Mouse (Mus musculus): ENCODE results near the gene Axl. TPM values are rescaled to one million over a fixed set of nuclear protein-coding genes. Genes with fewer than 3 reads are reported as not detected.
"Not testable (repeated sequence)": the region's sequence is repeated elsewhere in the genome, so short reads cannot be mapped to it uniquely, and the experiment has no call there.

Axl gene
- polyA plus RNA-seq, 1 experiment from 2014 or later, result 52.1 TPM

DNA sequence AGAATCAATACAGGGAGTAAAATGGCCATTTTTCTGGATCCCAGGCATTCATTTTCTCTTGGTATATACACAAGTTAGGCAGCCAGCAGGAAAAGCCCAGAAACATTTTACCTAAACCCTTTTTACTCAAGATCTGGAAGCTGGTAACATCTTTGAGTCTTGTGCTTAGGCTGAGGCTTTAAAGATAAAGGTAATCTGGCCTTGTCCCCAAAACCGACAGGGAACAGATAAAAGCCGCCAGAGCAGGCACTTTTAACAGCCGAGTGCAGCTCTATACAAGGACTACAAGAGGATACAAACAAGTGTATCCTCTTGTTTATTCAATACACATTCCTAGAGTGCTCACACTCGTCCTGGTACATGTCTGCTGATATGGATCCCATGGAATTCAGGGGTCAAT, 53.5 kb downstream of the Axl start:
- Histone ChIP-seq H3K4me1 (replicated peaks; ENCODE audit: control insufficient read depth, insufficient read depth, low read length) (no peaks in the 10 kb centered on the region), H3K27me3 (replicated peaks; ENCODE audit: control insufficient read depth, insufficient read depth, low read length) (no peaks in the 10 kb centered on the region), H3K4me2 (replicated peaks; ENCODE audit: low read depth) (no peak overlapping the region), H3K27ac (ENCODE audit: low read depth, low read length) (no peak overlapping the region), H3K9ac (ENCODE audit: low read depth, low read length) (no peak overlapping the region), H3K4me3 (ENCODE audit: low read depth, low read length) (no peak overlapping the region), H3K36me3 (ENCODE audit: control insufficient read depth, insufficient read depth) (peaks cover 94% of the 10 kb centered on the region), H3K9me3 (ENCODE audit: control insufficient read depth) (no peaks in the 10 kb centered on the region)
- no peak for ATAC-seq
- 40% methylated on average over 4 of the region's 4 CpGs for WGBS
- no peak for TF ChIP-seq CTCF (IDR thresholded peaks at IDR 0.05; ENCODE audit: low read depth)

DNA sequence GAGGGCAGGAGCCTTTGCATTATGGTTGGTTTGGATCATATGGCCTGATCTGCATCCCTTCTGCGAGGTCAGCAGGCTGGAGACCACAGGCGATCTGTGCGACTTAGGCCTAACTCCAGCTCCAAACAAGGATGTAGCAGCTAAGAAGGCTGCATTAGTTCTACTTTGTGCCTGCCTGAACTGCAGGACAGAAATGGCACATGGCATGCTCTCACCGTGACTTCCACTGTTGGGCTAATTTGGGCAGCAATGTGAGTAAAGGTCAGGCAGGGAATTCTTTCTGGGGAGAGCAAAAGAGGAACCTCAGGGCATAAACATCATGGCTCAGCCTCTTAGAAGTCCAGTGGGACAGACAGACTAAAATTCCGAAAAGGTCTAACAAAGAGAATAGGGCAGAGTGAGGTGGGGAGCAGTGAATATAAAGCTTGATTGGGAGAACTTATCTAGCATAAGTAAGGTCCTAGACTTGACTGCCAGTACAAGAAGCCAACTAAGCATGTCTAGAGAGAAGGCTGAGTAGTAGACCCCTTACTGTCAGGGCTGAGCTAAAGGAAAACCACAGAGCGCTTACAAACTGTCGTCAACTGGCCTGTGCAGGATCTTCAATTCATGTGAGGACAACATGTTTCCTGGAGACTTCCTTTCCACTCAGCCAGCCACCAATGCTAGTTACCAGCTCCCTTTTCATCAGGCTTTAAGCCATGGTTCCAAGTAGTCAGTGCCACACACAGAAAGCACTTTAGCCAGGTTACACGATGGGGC, 57.0 kb downstream of the Axl start:
- no peak overlapping the region for H3K4me3 ChIP-seq (ENCODE audit: low read depth, low read length)
- H3K9ac ChIP-seq (ENCODE audit: low read depth, low read length), result no peak overlapping the region
- no peaks in the 10 kb centered on the region for H3K4me1 ChIP-seq (replicated peaks; ENCODE audit: control insufficient read depth, insufficient read depth, low read length)
- WGBS, result 93% methylated on average over 8 of the region's 8 CpGs
- peak overlapping the region; percentile 21; the same call in 1 of the 2 replicates for H3K27ac ChIP-seq (ENCODE audit: low read depth, low read length)
- no peaks in the 10 kb centered on the region for H3K27me3 ChIP-seq (replicated peaks; ENCODE audit: control insufficient read depth, insufficient read depth, low read length)
- H3K9me3 ChIP-seq (ENCODE audit: control insufficient read depth), result no peaks in the 10 kb centered on the region
- H3K4me2 ChIP-seq (replicated peaks; ENCODE audit: low read depth), result no peak overlapping the region
- no peak for ATAC-seq
- no peak for TF ChIP-seq CTCF (IDR thresholded peaks at IDR 0.05; ENCODE audit: low read depth)
- H3K36me3 ChIP-seq (ENCODE audit: control insufficient read depth, insufficient read depth), result peaks cover 97% of the 10 kb centered on the region

DNA sequence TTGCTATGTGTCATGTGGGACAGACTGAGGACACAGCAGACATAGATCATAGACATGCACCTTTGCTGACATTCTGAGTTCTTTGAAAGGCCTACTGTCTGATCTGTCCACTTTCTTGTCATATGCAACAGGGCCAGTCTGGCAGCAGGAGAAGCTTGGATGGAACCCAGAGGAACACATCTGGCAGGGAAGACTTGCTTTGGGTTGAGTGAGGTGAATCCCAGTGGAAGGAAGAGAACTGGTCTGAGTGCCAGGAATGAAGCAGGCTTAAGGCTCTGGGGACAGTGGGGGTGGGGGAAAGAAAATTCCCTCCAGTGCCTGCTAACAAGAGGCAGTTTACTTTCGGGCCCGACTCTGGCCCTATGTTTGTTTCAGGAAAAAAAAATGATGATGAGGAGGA, 58.6 kb downstream of the Axl start:
- ATAC-seq, result no peak
- no peaks in the 10 kb centered on the region for H3K27me3 ChIP-seq (replicated peaks; ENCODE audit: control insufficient read depth, insufficient read depth, low read length)
- H3K27ac ChIP-seq (ENCODE audit: low read depth, low read length), result no peak overlapping the region
- no peaks in the 10 kb centered on the region for H3K4me1 ChIP-seq (replicated peaks; ENCODE audit: control insufficient read depth, insufficient read depth, low read length)
- H3K9ac ChIP-seq (ENCODE audit: low read depth, low read length), result no peak overlapping the region
- TF ChIP-seq CTCF (IDR thresholded peaks at IDR 0.05; ENCODE audit: low read depth), result no peak
- peaks cover 97% of the 10 kb centered on the region for H3K36me3 ChIP-seq (ENCODE audit: control insufficient read depth, insufficient read depth)
- no peak overlapping the region for H3K4me2 ChIP-seq (replicated peaks; ENCODE audit: low read depth)
- no peaks in the 10 kb centered on the region for H3K9me3 ChIP-seq (ENCODE audit: control insufficient read depth)
- H3K4me3 ChIP-seq (ENCODE audit: low read depth, low read length), result no peak overlapping the region
- 81% methylated on average over 2 of the region's 2 CpGs for WGBS

DNA sequence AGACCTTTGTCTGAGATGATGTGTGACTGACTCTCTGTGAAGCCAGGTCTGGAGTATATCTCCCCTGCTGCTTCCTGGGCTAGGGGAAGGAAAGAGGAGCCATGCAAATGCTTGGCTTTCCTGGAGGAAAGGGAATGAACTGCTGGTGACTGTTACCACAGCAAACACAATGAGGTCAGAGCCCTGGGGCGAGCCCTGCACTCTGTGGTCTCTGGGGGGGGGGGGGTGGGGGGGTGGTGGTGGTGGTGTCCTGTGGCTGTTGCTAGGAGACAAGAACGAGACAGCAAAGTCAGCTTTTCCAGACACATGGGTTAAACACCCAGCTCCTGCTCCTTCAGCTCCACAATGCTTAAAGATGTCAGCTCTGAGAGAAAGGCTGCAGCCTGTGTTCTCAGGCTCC, 59.1 kb downstream of the Axl start:
- Histone ChIP-seq H3K9ac (ENCODE audit: low read depth, low read length) (no peak overlapping the region), H3K9me3 (ENCODE audit: control insufficient read depth) (no peaks in the 10 kb centered on the region), H3K4me3 (ENCODE audit: low read depth, low read length) (no peak overlapping the region), H3K27ac (ENCODE audit: low read depth, low read length) (no peak overlapping the region), H3K36me3 (ENCODE audit: control insufficient read depth, insufficient read depth) (peaks cover 97% of the 10 kb centered on the region), H3K4me2 (replicated peaks; ENCODE audit: low read depth) (no peak overlapping the region), H3K27me3 (replicated peaks; ENCODE audit: control insufficient read depth, insufficient read depth, low read length) (no peaks in the 10 kb centered on the region), H3K4me1 (replicated peaks; ENCODE audit: control insufficient read depth, insufficient read depth, low read length) (no peaks in the 10 kb centered on the region)
- TF ChIP-seq CTCF (IDR thresholded peaks at IDR 0.05; ENCODE audit: low read depth), result no peak
- WGBS, result 60% methylated on average over 2 of the region's 2 CpGs
- no peak for ATAC-seq

DNA sequence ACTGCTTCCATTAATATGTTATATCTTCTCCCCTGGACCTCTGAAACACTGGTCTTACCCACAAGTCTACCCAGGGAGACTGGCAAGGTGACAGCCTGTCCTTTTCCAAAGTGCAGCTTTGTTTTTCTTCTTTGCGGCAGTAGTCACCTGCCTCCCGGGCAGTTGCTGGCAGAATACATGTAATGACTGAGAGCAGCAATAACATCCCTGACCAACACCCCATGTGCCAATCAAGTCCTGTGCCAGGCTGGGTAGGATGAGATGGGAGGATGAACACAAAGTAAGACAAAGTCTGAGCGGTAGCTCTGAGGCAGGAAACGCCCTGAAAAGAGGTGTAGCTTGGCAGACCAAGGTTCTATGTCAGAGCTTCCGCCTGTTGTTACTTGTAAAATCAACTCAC, 60.7 kb downstream of the Axl start:
- no peaks in the 10 kb centered on the region for H3K9me3 ChIP-seq (ENCODE audit: control insufficient read depth)
- TF ChIP-seq CTCF (IDR thresholded peaks at IDR 0.05; ENCODE audit: low read depth), result no peak
- no peak overlapping the region for H3K9ac ChIP-seq (ENCODE audit: low read depth, low read length)
- H3K36me3 ChIP-seq (ENCODE audit: control insufficient read depth, insufficient read depth), result peaks cover 92% of the 10 kb centered on the region
- 86% methylated on average over 5 of the region's 5 CpGs for WGBS
- H3K4me1 ChIP-seq (replicated peaks; ENCODE audit: control insufficient read depth, insufficient read depth, low read length), result no peaks in the 10 kb centered on the region
- H3K27me3 ChIP-seq (replicated peaks; ENCODE audit: control insufficient read depth, insufficient read depth, low read length), result no peaks in the 10 kb centered on the region
- no peak overlapping the region for H3K27ac ChIP-seq (ENCODE audit: low read depth, low read length)
- H3K4me2 ChIP-seq (replicated peaks; ENCODE audit: low read depth), result no peak overlapping the region
- H3K4me3 ChIP-seq (ENCODE audit: low read depth, low read length), result no peak overlapping the region
- no peak for ATAC-seq

DNA sequence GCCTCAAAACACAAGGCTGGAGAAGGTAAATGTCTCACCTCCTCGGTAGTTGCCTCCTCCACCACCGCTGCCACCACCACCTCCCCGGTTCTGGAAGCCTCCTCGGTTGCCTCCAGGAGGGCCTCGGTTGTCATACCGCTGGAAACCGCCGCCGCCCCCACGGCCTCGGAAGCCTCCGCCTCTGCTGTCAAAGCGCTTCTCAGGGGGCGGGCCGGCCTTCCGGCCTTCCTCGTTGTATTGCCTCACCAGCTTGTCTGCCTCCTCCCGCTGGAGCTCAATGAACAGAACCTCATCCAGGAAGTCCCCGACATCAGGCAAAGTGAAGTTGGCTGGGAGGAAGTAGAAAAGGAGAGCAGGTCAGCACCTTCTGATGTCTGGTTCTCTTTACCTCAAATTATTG, 62.6 kb downstream of the Axl start:
- no peak overlapping the region for H3K4me2 ChIP-seq (replicated peaks; ENCODE audit: low read depth)
- H3K27ac ChIP-seq (ENCODE audit: low read depth, low read length), result peak overlapping the region; percentile 21; the same call in 1 of the 2 replicates
- no peak for ATAC-seq
- WGBS, result 79% methylated on average over 19 of the region's 19 CpGs
- H3K9ac ChIP-seq (ENCODE audit: low read depth, low read length), result no peak overlapping the region
- peaks cover 89% of the 10 kb centered on the region for H3K36me3 ChIP-seq (ENCODE audit: control insufficient read depth, insufficient read depth)
- no peaks in the 10 kb centered on the region for H3K27me3 ChIP-seq (replicated peaks; ENCODE audit: control insufficient read depth, insufficient read depth, low read length)
- TF ChIP-seq CTCF (IDR thresholded peaks at IDR 0.05; ENCODE audit: low read depth), result no peak
- H3K9me3 ChIP-seq (ENCODE audit: control insufficient read depth), result no peaks in the 10 kb centered on the region
- H3K4me3 ChIP-seq (ENCODE audit: low read depth, low read length), result no peak overlapping the region
- no peaks in the 10 kb centered on the region for H3K4me1 ChIP-seq (replicated peaks; ENCODE audit: control insufficient read depth, insufficient read depth, low read length)

DNA sequence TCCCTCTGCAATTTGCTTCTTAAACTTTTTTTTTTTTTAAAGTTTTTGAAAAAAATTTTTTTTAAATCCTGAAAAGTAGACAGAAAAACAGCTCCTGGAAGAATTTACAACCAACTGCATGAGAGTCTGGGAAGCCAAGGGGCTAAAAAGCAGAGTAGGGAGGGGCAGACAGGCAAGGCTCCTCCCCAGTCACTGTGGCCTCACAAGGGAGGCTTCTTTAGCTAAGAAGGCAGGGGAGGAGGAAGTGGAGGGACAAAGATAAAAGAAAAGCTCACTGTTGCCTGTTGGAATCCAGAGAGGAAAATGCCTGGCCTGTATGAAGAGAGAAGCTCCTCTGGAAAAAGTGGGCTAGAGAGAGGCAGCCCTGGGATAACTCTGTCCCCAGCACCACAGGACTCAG, 66.7 kb downstream of the Axl start:
- ATAC-seq; H3K4me2 ChIP-seq (replicated peaks; ENCODE audit: low read depth); H3K9ac ChIP-seq (ENCODE audit: low read depth, low read length); H3K27ac ChIP-seq (ENCODE audit: low read depth, low read length); H3K27me3 ChIP-seq (replicated peaks; ENCODE audit: control insufficient read depth, insufficient read depth, low read length); H3K4me3 ChIP-seq (ENCODE audit: low read depth, low read length); H3K4me1 ChIP-seq (replicated peaks; ENCODE audit: control insufficient read depth, insufficient read depth, low read length); H3K9me3 ChIP-seq (ENCODE audit: control insufficient read depth): not testable (repeated sequence)
- H3K36me3 ChIP-seq (ENCODE audit: control insufficient read depth, insufficient read depth), result peaks cover 58% of the 10 kb centered on the region

Data from intestine, postnatal 0 days (tissue).